Mouse (Mus musculus): ENCODE results near the gene Olfr39. TPM values are rescaled to one million over a fixed set of nuclear protein-coding genes. Genes with fewer than 3 reads are reported as not detected.

Gene Olfr39
- not detected in 2 replicates for polyA plus RNA-seq (2012; rRNA removed)

GRCm38 (mm10) chr9:20282051-20282450 lies at the start of gene Olfr39:
Gene Olfr39, plus strand, starts transcription at chr9:20282351.

GRCm38 (mm10) chr9:20236819-20237218 lies 45.3 kb upstream of the Olfr39 start, which contains the start of gene Olfr872:
Gene Olfr872, plus strand, starts transcription at chr9:20237119.

DNA sequence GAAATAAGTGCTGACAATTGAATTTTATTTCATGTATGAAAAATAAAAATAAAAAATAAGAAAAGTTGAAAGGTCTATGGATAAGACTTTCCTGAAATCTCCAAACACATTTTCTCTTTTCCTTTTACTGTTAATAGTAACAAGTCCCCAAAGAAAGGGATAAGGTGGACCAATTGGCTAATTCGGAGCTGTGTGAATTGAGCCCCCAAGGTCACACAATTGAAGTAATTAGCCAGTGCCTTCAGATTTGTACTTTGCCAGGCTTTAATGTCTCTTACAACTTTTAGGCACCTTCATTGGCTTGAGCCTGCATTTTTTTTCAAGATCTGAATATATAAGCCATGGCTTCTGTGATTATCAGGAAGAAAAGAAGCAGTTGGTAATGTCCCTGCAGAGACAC lies 16.1 kb downstream of the Olfr39 start, which contains the start of gene Olfr873:
Gene Olfr873, plus strand, starts transcription at position 301 of the 400 bp plus-strand sequence.

GRCm38 (mm10) chr9:20335994-20336393 lies 53.8 kb downstream of the Olfr39 start, which contains the start of gene Olfr18:
Gene Olfr18, minus strand, starts transcription at chr9:20336094.

Other genes starting within 250 kb of the Olfr39 start
- not detected in 2 replicates for gene Olfr867, start 224.8 kb upstream of the Olfr39 start, polyA plus RNA-seq (2012; rRNA removed)
- not detected in 2 replicates for gene Olfr868, start 183.7 kb upstream of the Olfr39 start, polyA plus RNA-seq (2012; rRNA removed)
- gene Olfr869, start 153.3 kb upstream of the Olfr39 start, polyA plus RNA-seq (2012; rRNA removed), result not detected in 2 replicates
- not detected in 2 replicates for gene Olfr870, start 108.3 kb upstream of the Olfr39 start, polyA plus RNA-seq (2012; rRNA removed)
- not detected in 2 replicates for gene Olfr871, start 70.1 kb upstream of the Olfr39 start, polyA plus RNA-seq (2012; rRNA removed)
- not detected in 2 replicates for gene Olfr872, start 45.2 kb upstream of the Olfr39 start, polyA plus RNA-seq (2012; rRNA removed)
- not detected in 2 replicates for gene Olfr873, start 16.2 kb downstream of the Olfr39 start, polyA plus RNA-seq (2012; rRNA removed)
- 0.09 and 0.12 TPM in 2 replicates for gene Olfr18, start 53.7 kb downstream of the Olfr39 start, polyA plus RNA-seq (2012; rRNA removed)
- gene Zfp560, start 102.8 kb downstream of the Olfr39 start, polyA plus RNA-seq (2012; rRNA removed), result 37.2 and 39.5 TPM in 2 replicates
- 13.4 and 13.5 TPM in 2 replicates for gene Zfp26, start 177.8 kb downstream of the Olfr39 start, polyA plus RNA-seq (2012; rRNA removed)
- gene Zfp426, start 210.4 kb downstream of the Olfr39 start, polyA plus RNA-seq (2012; rRNA removed), result 25.7 and 26.8 TPM in 2 replicates
- 46.4 and 48.0 TPM in 2 replicates for gene Zfp266, start 239.1 kb downstream of the Olfr39 start, polyA plus RNA-seq (2012; rRNA removed)